Mouse (Mus musculus) liver, embryonic 14.5 days (tissue): ENCODE data around the gene Aldh6a1. TPM values are rescaled to one million over a fixed set of nuclear protein-coding genes. Genes with fewer than 3 reads are reported as not detected.

Source experiments
- ATAC-seq: fragments of 200-750 bp; cut with Nextera tagmentation; 2 replicates; pipeline ENCODE4 v1.8.0; 2017; ENCODE audit warnings: moderate number of reproducible peaks, mild to moderate bottlenecking, moderate library complexity; ENCODE audit not compliant: insufficient read depth
- DNase-seq, 3 experiments: peaks; one replicate each; pipeline ENCODE4 v3.0.0-alpha.2; 2012 to 2013; ENCODE audit warnings: low read depth in 3 of 3, low spot score in 3 of 3
- H3K27ac ChIP-seq: fragments of 300-500 bp; sonication (generic); 2 replicates; pipeline ENCODE4 v1.5.1; 2014; ENCODE audit warnings: moderate library complexity, mild to moderate bottlenecking, control low read depth, inconsistent platforms
- H3K27me3 ChIP-seq: fragments of 300-500 bp; sonication (generic); 2 replicates; pipeline ENCODE4 v1.6.1; 2014; ENCODE audit warnings: mild to moderate bottlenecking, low read length, moderate library complexity; ENCODE audit not compliant: control insufficient read depth, insufficient read depth
- H3K36me3 ChIP-seq: fragments of 300-500 bp; sonication (generic); replicated peaks from 2 replicates; pipeline ENCODE4 v1.6.1; 2014; ENCODE audit warnings: low read depth; ENCODE audit not compliant: control insufficient read depth, insufficient read depth
- H3K4me1 ChIP-seq, 2 experiments: fragments of 200-500 bp in 1 of 2; fragments of 300-500 bp in 1 of 2; sonication (generic) in 1 of 2; replicated peaks; 2 replicates each; pipeline ENCODE4 v1.6.1; 2012 to 2014; ENCODE audit warnings: antibody characterized with exemption in 1 of 2, inconsistent platforms in 1 of 2, low read length in 1 of 2; ENCODE audit not compliant: control insufficient read depth in 2 of 2, insufficient read depth in 2 of 2
- H3K4me2 ChIP-seq: fragments of 300-500 bp; sonication (generic); 2 replicates; pipeline ENCODE4 v1.6.1; 2014; ENCODE audit warnings: low read depth, mild to moderate bottlenecking, control low read depth, moderate library complexity
- H3K4me3 ChIP-seq, 2 experiments: fragments of 200-500 bp in 1 of 2; fragments of 300-500 bp in 1 of 2; sonication (generic) in 1 of 2; 2 replicates each; pipeline ENCODE4 v1.5.1; 2012 to 2014; ENCODE audit warnings: low read depth in 2 of 2, low read length in 2 of 2, mild to moderate bottlenecking in 2 of 2, control low read depth in 1 of 2, inconsistent platforms in 1 of 2, moderate library complexity in 1 of 2; ENCODE audit not compliant: insufficient read depth in 1 of 2
- H3K9ac ChIP-seq: fragments of 300-500 bp; sonication (generic); replicated peaks from 2 replicates; pipeline ENCODE4 v1.6.1; 2014; ENCODE audit warnings: mild to moderate bottlenecking, control low read depth, moderate library complexity
- H3K9me3 ChIP-seq: fragments of 300-500 bp; sonication (generic); 2 replicates; pipeline ENCODE4 v1.6.1; 2016; ENCODE audit warnings: low read length, mixed read lengths; ENCODE audit not compliant: control insufficient read depth
- CTCF ChIP-seq: IDR thresholded peaks from 2 replicates; pipeline ENCODE4 v1.5.1; 2016; ENCODE audit warnings: antibody characterized with exemption, low read depth, control low read depth
- EP300 ChIP-seq: IDR thresholded peaks from 2 replicates; pipeline ENCODE4 v1.6.1; 2016; ENCODE audit warnings: antibody characterized with exemption, low read depth
- WGBS: fragments of 180-500 bp; shearing (Covaris S2); extraction: QIAGEN DNeasy Blood & Tissue Kit; methylation state at CpG from one replicate; pipeline ENCODE4 v1.1.7; 2014; ENCODE audit not compliant: insufficient replicate concordance; 5-methylcytosine and 5-hydroxymethylcytosine counted together
- polyA plus RNA-seq, 2 experiments: library from polyadenylated mRNA; depleted of rRNA in 1 of 2; stranded (reverse) in 1 of 2; unstranded in 1 of 2; fragments of >200 nt; fragmentation: Nextera tagmentation in 1 of 2; extraction: Ambion mirVana in 1 of 2; gene quantifications; 2 replicates each; pipeline versions ENCODE4 v1.2.1 to v1.2.3; 2012 to 2014

Aldh6a1 gene
- polyA plus RNA-seq, 2 experiments, result 10.4 to 24.9 TPM

DNA sequence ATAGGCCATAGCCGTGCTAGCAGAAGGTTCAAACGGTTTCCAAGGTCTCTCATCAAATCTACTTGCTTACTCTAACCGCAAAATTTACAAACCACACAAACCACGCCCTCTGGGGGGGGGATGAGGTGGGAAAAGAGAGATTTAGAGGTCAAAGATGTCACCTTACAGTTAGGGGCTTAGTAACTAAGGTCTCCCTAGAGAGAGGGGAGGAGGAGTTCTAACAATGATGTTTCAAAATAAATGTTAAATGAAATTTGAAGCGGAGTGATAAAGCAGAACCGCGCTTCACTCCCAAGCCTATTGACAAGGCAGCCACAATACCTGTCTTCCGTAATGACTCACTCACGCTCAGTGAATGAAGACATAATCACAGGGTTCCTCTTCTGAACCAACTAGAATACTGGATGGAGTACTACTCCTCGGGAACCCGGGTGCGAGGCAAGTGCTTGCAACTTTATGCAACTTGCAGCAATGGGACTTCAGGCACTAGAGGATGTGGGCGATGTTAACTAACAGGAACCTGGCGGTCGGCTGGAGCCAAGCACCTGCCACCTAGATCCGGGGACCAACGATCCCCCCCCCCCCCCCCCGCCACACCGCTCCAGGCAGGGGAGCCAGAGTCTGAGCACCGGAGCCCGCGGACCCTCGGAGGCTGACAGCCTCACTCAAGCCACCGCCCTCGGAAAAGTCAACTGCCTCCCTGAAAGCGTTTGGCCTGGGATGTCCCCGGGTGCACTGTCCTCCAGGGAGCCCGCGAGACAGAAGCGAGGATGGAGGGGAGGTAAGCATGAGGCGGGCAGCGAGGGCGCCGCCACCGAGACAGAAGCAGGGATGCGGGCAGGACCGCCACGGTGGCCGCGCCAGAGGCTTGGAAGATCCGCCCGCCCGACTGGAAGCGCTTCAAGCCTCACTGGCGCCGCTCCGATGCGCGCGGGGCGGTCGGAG, 42.7 kb downstream of the Aldh6a1 start:
- DNase-seq, result peak in 1 of 3 experiments; percentile 49
- TF ChIP-seq EP300 (no peak), CTCF (no peak)
- Histone ChIP-seq H3K9me3 (no peaks in the 10 kb centered on the region), H3K4me1 (peaks cover 4 to 8% of the 10 kb centered on the region in 2 experiments), H3K4me2 (peak overlapping the region; percentile 91), H3K4me3 (peak overlapping the region; percentile 82 to 84), H3K9ac (peak overlapping the region; percentile 84), H3K27me3 (no peaks in the 10 kb centered on the region), H3K27ac (peak overlapping the region; percentile 41), H3K36me3 (no peaks in the 10 kb centered on the region)
- peak; percentile 68 for ATAC-seq
- under 1% methylated on average over 50 of the region's 52 CpGs for WGBS

DNA sequence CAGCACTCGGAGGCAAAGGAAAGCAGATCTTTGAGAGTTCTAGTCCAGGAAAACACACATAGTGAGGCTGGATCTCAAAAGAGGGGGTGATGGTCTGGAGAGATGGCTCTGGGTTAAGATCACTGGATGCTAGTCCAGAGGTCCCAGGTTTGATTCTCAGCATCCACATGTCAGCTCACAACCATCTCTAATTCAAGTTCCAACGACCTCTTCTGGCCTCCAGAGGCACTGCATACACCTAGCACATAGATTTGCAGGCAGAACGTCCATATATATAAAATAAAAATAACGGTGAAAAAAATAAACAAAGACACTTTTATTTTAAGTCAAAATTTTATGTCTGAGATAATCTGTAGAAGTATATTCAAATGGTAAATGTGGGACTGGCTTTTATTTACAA, 43.5 kb downstream of the Aldh6a1 start:
- ATAC-seq (no peak), DNase-seq (no peak)
- TF ChIP-seq EP300, result no peak
- TF ChIP-seq CTCF, result no peak
- Histone ChIP-seq H3K9ac (no peak overlapping the region), H3K27ac (no peak overlapping the region), H3K27me3 (no peaks in the 10 kb centered on the region), H3K4me3 (no peak overlapping the region), H3K9me3 (no peaks in the 10 kb centered on the region), H3K4me1 (peaks cover 4 to 8% of the 10 kb centered on the region in 2 experiments), H3K36me3 (no peaks in the 10 kb centered on the region), H3K4me2 (peak overlapping the region; percentile 91; the same call in 1 of the 2 replicates)
- WGBS, result 49% methylated on average over 4 of the region's 4 CpGs

DNA sequence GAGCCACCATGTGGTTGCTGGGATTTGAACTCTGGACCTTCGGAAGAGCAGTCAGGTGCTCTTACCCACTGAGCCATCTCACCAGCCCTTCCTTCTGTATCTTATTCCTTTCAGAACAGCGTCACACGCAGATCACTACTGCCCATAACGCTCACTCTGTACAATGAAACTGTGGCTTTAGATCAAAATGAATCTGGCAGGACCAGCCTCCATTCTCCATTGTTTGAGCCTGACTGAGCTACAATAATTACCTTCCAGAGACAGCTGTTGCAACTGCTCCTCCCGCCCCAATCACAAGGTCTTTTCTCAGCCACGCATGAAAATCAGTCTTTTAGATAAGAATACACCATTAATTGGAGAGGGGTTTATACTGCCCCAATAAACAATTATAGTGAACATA, 46.3 kb downstream of the Aldh6a1 start:
- WGBS, result 83% methylated on average over 6 of the region's 6 CpGs
- Histone ChIP-seq H3K4me2 (no peak overlapping the region), H3K36me3 (no peaks in the 10 kb centered on the region), H3K4me3 (no peak overlapping the region), H3K27ac (no peak overlapping the region), H3K4me1 (peaks cover 10 to 16% of the 10 kb centered on the region in 2 experiments), H3K27me3 (no peaks in the 10 kb centered on the region), H3K9ac (no peak overlapping the region), H3K9me3 (no peaks in the 10 kb centered on the region)
- no peak for TF ChIP-seq CTCF
- ATAC-seq, result no peak
- DNase-seq, result no peak

DNA sequence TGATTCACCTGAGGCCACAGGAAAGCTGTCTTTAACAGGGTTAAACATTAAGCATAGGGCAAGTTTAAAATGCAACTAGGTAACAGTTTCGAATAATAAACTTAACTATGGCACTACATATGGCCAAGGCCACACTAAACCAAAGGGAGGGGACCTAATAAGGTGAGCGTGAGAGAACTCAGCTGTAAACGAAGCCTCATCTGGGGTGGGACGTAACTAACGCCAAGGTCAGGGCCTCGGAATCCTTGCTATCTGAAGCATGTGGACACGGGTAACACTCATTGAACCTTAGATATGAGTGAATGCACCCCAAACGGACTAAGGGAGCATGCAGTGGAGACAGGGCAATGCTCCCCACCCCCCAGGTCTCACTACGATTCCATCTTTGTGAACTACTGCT, 47.9 kb downstream of the Aldh6a1 start:
- DNase-seq (no peak), ATAC-seq (no peak; the same call in 1 of the 2 replicates)
- no peaks in the 10 kb centered on the region for H3K9me3 ChIP-seq
- H3K4me2 ChIP-seq, result no peak overlapping the region
- no peak overlapping the region for H3K9ac ChIP-seq
- no peak overlapping the region for H3K27ac ChIP-seq
- H3K27me3 ChIP-seq, result no peaks in the 10 kb centered on the region
- TF ChIP-seq EP300 (no peak), CTCF (no peak)
- WGBS, result 62% methylated on average over 9 of the region's 9 CpGs
- peaks cover 10 to 12% of the 10 kb centered on the region in 2 experiments for H3K4me1 ChIP-seq
- no peak overlapping the region for H3K4me3 ChIP-seq
- H3K36me3 ChIP-seq, result no peaks in the 10 kb centered on the region

DNA sequence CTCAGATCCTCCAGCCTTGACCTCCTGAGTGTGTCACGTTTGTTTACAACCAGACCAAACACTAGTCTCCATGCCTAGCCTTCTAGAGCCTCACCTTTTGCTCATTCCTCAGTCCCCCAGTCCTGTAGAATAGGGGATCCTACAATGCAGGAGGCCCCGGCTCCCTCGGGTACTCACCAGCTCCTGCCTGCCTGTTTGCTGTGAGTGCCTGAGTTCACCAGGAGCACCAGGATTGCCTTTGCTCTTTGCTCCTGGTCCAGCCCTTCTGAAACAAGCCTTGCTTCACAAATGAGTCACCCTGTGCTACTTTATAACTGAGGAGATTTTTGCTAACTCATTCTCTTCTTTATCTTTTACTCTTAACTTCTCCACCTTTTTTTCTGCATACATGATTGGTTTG, 50.2 kb downstream of the Aldh6a1 start:
- no peak for ATAC-seq
- 51% methylated on average over 3 of the region's 3 CpGs for WGBS
- Histone ChIP-seq H3K9ac (no peak overlapping the region; the same call in 1 of the 2 replicates), H3K27ac (peak overlapping the region; percentile 18; the same call in 1 of the 2 replicates), H3K4me3 (no peak overlapping the region), H3K27me3 (no peaks in the 10 kb centered on the region), H3K9me3 (no peaks in the 10 kb centered on the region), H3K4me1 (peaks cover 5 to 8% of the 10 kb centered on the region in 2 experiments; a peak in 3 of 4 replicates), H3K4me2 (peak overlapping the region; percentile 15), H3K36me3 (no peaks in the 10 kb centered on the region)
- DNase-seq, result no peak
- TF ChIP-seq CTCF, result no peak
- TF ChIP-seq EP300, result no peak
